Mouse (Mus musculus) midbrain, embryonic 16.5 days (tissue): ENCODE data around the gene Maob. TPM values are rescaled to one million over a fixed set of nuclear protein-coding genes. Genes with fewer than 3 reads are reported as not detected.

ENCODE experiments used
- ATAC-seq: fragments of 200-750 bp; cut with Nextera tagmentation; 2 replicates; pipeline ENCODE4 v1.8.0; 2017; ENCODE audit warnings: moderate TSS enrichment
- H3K27ac ChIP-seq: fragments of 300-500 bp; sonication (generic); 2 replicates; pipeline ENCODE4 v1.5.1; 2014; ENCODE audit warnings: mild to moderate bottlenecking, low read length, mixed read lengths
- H3K27me3 ChIP-seq: fragments of 300-500 bp; sonication (generic); 2 replicates; pipeline ENCODE4 v1.6.1; 2014; ENCODE audit warnings: low read depth, low read length, mixed read lengths; ENCODE audit not compliant: control insufficient read depth, insufficient read depth
- H3K36me3 ChIP-seq: fragments of 300-500 bp; sonication (generic); 2 replicates; pipeline ENCODE4 v1.6.1; 2014; ENCODE audit warnings: mild to moderate bottlenecking, low read length, moderate library complexity, mixed read lengths; ENCODE audit not compliant: control insufficient read depth, insufficient read depth
- H3K4me1 ChIP-seq: fragments of 300-500 bp; sonication (generic); 2 replicates; pipeline ENCODE4 v1.6.1; 2014; ENCODE audit warnings: mild to moderate bottlenecking, low read length, mixed read lengths; ENCODE audit not compliant: control insufficient read depth, insufficient read depth
- H3K4me2 ChIP-seq: fragments of 300-500 bp; sonication (generic); 2 replicates; pipeline ENCODE4 v1.6.1; 2014; ENCODE audit warnings: mild to moderate bottlenecking, low read length, mixed read lengths
- H3K4me3 ChIP-seq: fragments of 300-500 bp; sonication (generic); 2 replicates; pipeline ENCODE4 v1.5.1; 2014; ENCODE audit warnings: low read depth, mild to moderate bottlenecking, low read length, moderate library complexity, mixed read lengths
- H3K9ac ChIP-seq: fragments of 300-500 bp; sonication (generic); 2 replicates; pipeline ENCODE4 v1.6.1; 2014; ENCODE audit warnings: low read depth, low read length, mixed read lengths
- H3K9me3 ChIP-seq: fragments of 300-500 bp; sonication (generic); replicated peaks from 2 replicates; pipeline ENCODE4 v1.6.1; 2014; ENCODE audit warnings: mild to moderate bottlenecking, low read length, mixed read lengths; ENCODE audit not compliant: control insufficient read depth, poor library complexity, severe bottlenecking
- WGBS: fragments of 180-500 bp; shearing (Covaris S2); extraction: QIAGEN DNeasy Blood & Tissue Kit; methylation state at CpG from one replicate; pipeline ENCODE4 v1.1.7; 2014; 5-methylcytosine and 5-hydroxymethylcytosine counted together
- polyA plus RNA-seq: library from polyadenylated mRNA; unstranded; fragments of >200 nt; fragmentation: Nextera tagmentation; extraction: Ambion mirVana; gene quantifications from 2 replicates; pipeline ENCODE4 v1.2.1, GENCODE M21; 2015

The Maob gene
- polyA plus RNA-seq, 1 experiment from 2014 or later = 5.0 TPM

GRCm38 (mm10) chrX:16767453-16767852 is 49.7 kb downstream of the Maob start:
- Histone ChIP-seq H3K4me3 (no peak overlapping the region), H3K27ac (no peak overlapping the region), H3K27me3 (no peaks in the 10 kb centered on the region), H3K4me1 (no peaks in the 10 kb centered on the region), H3K36me3 (no peaks in the 10 kb centered on the region), H3K9me3 (no peaks in the 10 kb centered on the region), H3K4me2 (no peak overlapping the region), H3K9ac (no peak overlapping the region)
- ATAC-seq = no peak
- WGBS = 56% methylated on average over 1 of the region's 1 CpGs

DNA sequence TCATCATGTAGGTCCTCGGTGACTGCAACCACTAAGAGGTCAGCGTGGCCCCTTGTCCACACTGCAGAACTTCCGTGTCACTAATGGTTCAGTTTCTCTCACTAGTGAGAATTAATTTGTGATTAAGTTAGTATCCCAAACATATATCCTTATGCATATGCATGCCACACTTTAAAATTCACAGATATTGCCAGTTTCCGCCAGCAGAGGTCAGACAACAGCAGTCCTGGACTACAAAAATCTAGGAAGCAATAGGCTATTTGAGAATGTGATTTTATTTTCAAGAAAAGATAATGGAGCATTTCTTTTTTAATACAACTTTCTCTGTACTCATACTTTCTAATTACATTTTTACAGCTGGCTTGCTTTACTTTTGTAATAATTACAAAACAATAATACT is 51.0 kb downstream of the Maob start:
- Histone ChIP-seq H3K36me3 (no peaks in the 10 kb centered on the region), H3K27ac (no peak overlapping the region), H3K4me3 (no peak overlapping the region), H3K9ac (no peak overlapping the region), H3K4me1 (no peaks in the 10 kb centered on the region), H3K27me3 (no peaks in the 10 kb centered on the region), H3K4me2 (no peak overlapping the region), H3K9me3 (no peaks in the 10 kb centered on the region)
- WGBS = 74% methylated on average over 4 of the region's 4 CpGs
- ATAC-seq = no peak

DNA sequence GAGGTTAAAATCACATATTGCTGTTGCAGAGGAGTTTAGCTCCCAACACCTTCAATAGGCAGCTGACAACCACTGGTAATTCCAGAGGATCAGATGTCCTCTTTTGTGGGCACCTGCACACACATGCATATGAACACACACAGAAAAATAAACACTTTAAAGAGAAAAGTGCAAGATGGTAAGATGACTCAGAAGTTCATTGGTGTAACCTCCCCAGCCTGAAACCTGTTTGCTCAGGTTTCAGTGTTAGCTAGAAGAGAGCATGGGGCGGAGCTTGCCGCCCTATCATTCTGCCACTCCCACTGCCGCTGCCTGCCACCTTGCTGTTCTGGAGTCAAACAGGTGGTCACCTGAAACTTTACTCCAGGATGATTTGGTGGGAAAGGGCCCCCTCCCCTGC is 55.7 kb downstream of the Maob start:
- Histone ChIP-seq H3K36me3 (no peaks in the 10 kb centered on the region), H3K4me2 (no peak overlapping the region), H3K9ac (no peak overlapping the region), H3K4me1 (no peaks in the 10 kb centered on the region), H3K9me3 (no peaks in the 10 kb centered on the region), H3K27ac (no peak overlapping the region), H3K27me3 (no peaks in the 10 kb centered on the region), H3K4me3 (no peak overlapping the region)
- 63% methylated on average over 3 of the region's 3 CpGs for WGBS
- no peak for ATAC-seq

DNA sequence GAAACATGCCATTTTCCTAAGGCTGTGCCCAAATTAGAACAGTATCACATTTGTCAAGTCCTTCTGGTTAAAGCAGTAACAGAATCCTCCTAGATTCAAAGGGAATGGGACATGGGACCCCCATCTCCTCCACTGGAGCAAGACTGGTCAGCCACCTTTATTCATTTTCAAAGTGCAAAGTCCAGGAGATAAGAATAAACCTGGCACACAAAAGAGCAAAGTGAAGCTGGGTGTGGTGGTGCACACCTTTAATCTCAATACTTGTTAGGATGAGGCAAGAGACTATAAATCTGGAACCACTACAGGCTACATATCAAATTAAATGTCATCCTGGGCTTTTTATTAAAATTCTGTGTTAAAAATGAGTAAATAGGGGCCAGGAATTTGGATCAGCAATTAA is 62.4 kb downstream of the Maob start:
- no peak for ATAC-seq
- no peaks in the 10 kb centered on the region for H3K27me3 ChIP-seq

GRCm38 (mm10) chrX:16748932-16749331 is 68.2 kb downstream of the Maob start:
- Histone ChIP-seq H3K27me3 (no peaks in the 10 kb centered on the region), H3K4me1 (no peaks in the 10 kb centered on the region), H3K9me3 (no peaks in the 10 kb centered on the region), H3K36me3 (no peaks in the 10 kb centered on the region), H3K27ac (no peak overlapping the region), H3K4me3 (no peak overlapping the region), H3K4me2 (no peak overlapping the region), H3K9ac (no peak overlapping the region)
- 52% methylated on average over 1 of the region's 1 CpGs for WGBS
- ATAC-seq = no peak

More for the DNA sequence above, 62.4 kb downstream of the Maob start:
- Histone ChIP-seq H3K4me3 (no peak overlapping the region), H3K27ac (no peak overlapping the region), H3K4me2 (no peak overlapping the region), H3K4me1 (no peaks in the 10 kb centered on the region), H3K9ac (no peak overlapping the region), H3K36me3 (no peaks in the 10 kb centered on the region), H3K9me3 (no peaks in the 10 kb centered on the region)

DNA sequence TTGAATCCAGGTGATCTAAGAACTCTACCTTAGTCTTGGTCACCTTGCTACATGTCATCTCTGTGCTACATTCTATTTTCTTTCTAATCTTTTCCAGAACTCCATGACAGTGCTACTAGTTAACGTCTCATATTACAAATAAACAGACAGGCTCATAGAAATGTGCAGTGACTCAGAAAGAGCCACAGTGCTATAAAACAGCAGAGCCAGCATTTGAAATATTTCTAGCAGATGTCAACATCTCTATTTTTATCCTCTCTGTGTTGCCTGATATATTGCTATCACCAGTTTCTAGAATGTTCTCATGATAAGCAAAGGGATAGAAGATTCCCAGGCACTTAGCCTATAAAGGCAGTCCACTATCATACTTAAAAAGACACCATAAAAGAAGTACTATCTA is 103.1 kb downstream of the Maob start:
- no peak overlapping the region for H3K9ac ChIP-seq

DNA sequence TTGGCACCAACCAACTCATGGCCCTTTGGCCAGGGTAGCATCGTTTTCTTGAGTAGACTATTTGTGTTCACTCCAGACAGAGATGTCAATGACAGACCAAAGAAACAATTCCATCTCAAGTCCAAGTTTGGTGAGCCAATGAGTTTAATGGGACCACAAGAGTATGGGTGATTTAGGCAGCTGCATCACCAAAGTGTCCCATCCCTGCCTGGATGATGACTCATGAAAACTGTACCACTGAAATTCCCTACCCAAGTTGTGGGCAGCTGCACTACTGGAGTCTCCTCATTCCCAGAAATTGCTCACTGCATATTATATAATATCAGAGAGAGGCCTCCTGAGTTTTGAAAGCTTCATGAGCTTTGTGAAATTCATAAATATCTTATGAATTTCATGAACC is 111.1 kb downstream of the Maob start:
- ATAC-seq = no peak
- WGBS = 83% methylated on average over 1 of the region's 1 CpGs
- H3K36me3 ChIP-seq = no peaks in the 10 kb centered on the region
- no peaks in the 10 kb centered on the region for H3K4me1 ChIP-seq
- no peak overlapping the region for H3K4me3 ChIP-seq
- H3K27me3 ChIP-seq = no peaks in the 10 kb centered on the region
- no peak overlapping the region for H3K9ac ChIP-seq
- H3K9me3 ChIP-seq = no peaks in the 10 kb centered on the region
- no peak overlapping the region for H3K27ac ChIP-seq
- no peak overlapping the region for H3K4me2 ChIP-seq

More for the DNA sequence above, 103.1 kb downstream of the Maob start:
- Histone ChIP-seq H3K27me3 (no peaks in the 10 kb centered on the region), H3K4me1 (no peaks in the 10 kb centered on the region), H3K4me2 (no peak overlapping the region), H3K36me3 (no peaks in the 10 kb centered on the region), H3K27ac (no peak overlapping the region), H3K9me3 (no peaks in the 10 kb centered on the region), H3K4me3 (no peak overlapping the region)
- 77% methylated on average over 1 of the region's 1 CpGs for WGBS
- no peak for ATAC-seq

Other genes with a start within 250 kb of the Maob start
- gene Maoa, start 197.7 kb downstream of the Maob start, polyA plus RNA-seq = 22.7 and 26.5 TPM in 2 replicates
- gene Ndp, start 94.4 kb upstream of the Maob start, polyA plus RNA-seq = 7.0 and 7.8 TPM in 2 replicates